In genomic region chr4:156235808-156236533, GRCm38 (mm10) we compare ENCODE assay signal across 7 mouse cellular contexts. TPM values are rescaled to one million over a fixed set of nuclear protein-coding genes. Genes with fewer than 3 reads are reported as not detected.
A peak's percentile ranks its signal among the peaks of the same experiment; 100 is the strongest.
DNase-seq lines count a peak whose midpoint lies in the region; ATAC-seq lines count a peak whose summit lies in the region.

Noc2l (plus strand) TSS chr4:156236010.

- ATAC-seq in intestine, embryonic 15.5 days, result peak; percentile 94

- H3K9me3 ChIP-seq in intestine, embryonic 15.5 days, result no peaks in the 10 kb centered on the region
- no peaks in the 10 kb centered on the region for H3K9me3 ChIP-seq in midbrain, embryonic 10.5 days (replicated peaks)

- peak within 1 kb of the TSS; percentile 97 for H3K4me3 ChIP-seq in intestine, embryonic 15.5 days (replicated peaks)
- H3K4me3 ChIP-seq in midbrain, embryonic 10.5 days, result peak within 1 kb of the TSS; percentile 94

- no peaks in the 10 kb centered on the region for H3K27me3 ChIP-seq in intestine, embryonic 15.5 days (replicated peaks)
- no peaks in the 10 kb centered on the region for H3K27me3 ChIP-seq in midbrain, embryonic 10.5 days (ENCODE audit: low read depth, poor library complexity, severe bottlenecking)

- H3K36me3 ChIP-seq in intestine, embryonic 15.5 days, result peaks cover 39% of the 10 kb centered on the region
- peaks cover 67% of the 10 kb centered on the region for H3K36me3 ChIP-seq in midbrain, embryonic 10.5 days

- peak within 1 kb of the TSS; percentile 98 for H3K27ac ChIP-seq in intestine, embryonic 15.5 days
- peak within 1 kb of the TSS; percentile 93 for H3K27ac ChIP-seq in midbrain, embryonic 10.5 days (replicated peaks)

- intact Hi-C loops in gastrocnemius, postnatal 36 days (cut with DNase I), result loop anchor here (2.0 kb wide), 1 partner anchor 33 kb away; the partner anchor contains the start of gene AW011738
- intact Hi-C loops in left cerebral cortex, postnatal 25 days (cut with DNase I), result no loop called here

- DNase-seq in adrenal gland, adult (ENCODE audit: inconsistent age in 2 of 2, low spot score in 1 of 2), result peak; percentile 92 to 95
- peak; percentile 93 for DNase-seq in embryo, embryonic 10.5 days (ENCODE audit: low spot score)
- peak; percentile 78 to 88 for DNase-seq in gastrocnemius, postnatal 36 days
- DNase-seq in left cerebral cortex, postnatal 25 days (ENCODE audit: low spot score in 2 of 2), result peak; percentile 91 to 92
- peak; percentile 95 for DNase-seq in midbrain, embryonic 10.5 days (ENCODE audit: low spot score)
- DNase-seq in right cerebral cortex, postnatal 4 days, result peak; percentile 88

- peaks cover 18% of the 10 kb centered on the region for H3K4me1 ChIP-seq in intestine, embryonic 15.5 days (replicated peaks)
- H3K4me1 ChIP-seq in midbrain, embryonic 10.5 days, result peaks cover 27% of the 10 kb centered on the region

- under 1% methylated on average over 89 of the region's 90 CpGs for WGBS in intestine, embryonic 15.5 days
- WGBS in midbrain, embryonic 10.5 days, result under 1% methylated on average over 90 of the region's 90 CpGs

- H3K4me2 ChIP-seq in intestine, embryonic 15.5 days (replicated peaks), result peak within 1 kb of the TSS; percentile 93

- H3K9ac ChIP-seq in intestine, embryonic 15.5 days, result peak within 1 kb of the TSS; percentile 82

RNA-seq across cellular contexts. Expression of gene Noc2l, which starts in this region (rescaled TPM):
- 10 to 100 TPM; 25.2 to 29.4 TPM for total RNA-seq in gastrocnemius, postnatal 36 days (2021)
- 86.5 and 87.8 TPM in 2 replicates for polyA plus RNA-seq in intestine, embryonic 15.5 days (2015; fragmentation: Nextera tagmentation; extraction: Ambion mirVana)
- 10 to 100 TPM; 66.1 to 66.9 TPM for total RNA-seq in left cerebral cortex, postnatal 25 days (2021)
- polyA plus RNA-seq in midbrain, embryonic 10.5 days (2016; fragmentation: Nextera tagmentation; extraction: Ambion mirVana), result 96.8 and 109 TPM in 2 replicates

Comparison
In these comparisons a context has a peak if more than half of its experiments do, and no peak if none do; other contexts are left out.
1. Peak in every context shown above with its lines: DNase-seq, ATAC-seq, H3K4me3 ChIP-seq and H3K27ac ChIP-seq.